Mouse (Mus musculus) left cerebral cortex, adult 8-10 months (tissue): ENCODE data around the gene Krt81. TPM values are rescaled to one million over a fixed set of nuclear protein-coding genes. Genes with fewer than 3 reads are reported as not detected.

Experiments
- DNase-seq, 2 experiments: peaks; one replicate each; pipeline ENCODE4 v3.0.0; 2022; ENCODE audit warnings: low spot score in 2 of 2
- total RNA-seq, 4 experiments: library from RNA; stranded (reverse); gene quantifications; 2 replicates each; pipeline ENCODE4 v1.2.4; 2022

Gene Krt81
- total RNA-seq, 4 experiments from 2014 or later: not detected

- no peak for DNase-seq
Measured at GRCm38 (mm10) chr15:101454774-101455173, 8.8 kb downstream of the Krt81 start.

DNA sequence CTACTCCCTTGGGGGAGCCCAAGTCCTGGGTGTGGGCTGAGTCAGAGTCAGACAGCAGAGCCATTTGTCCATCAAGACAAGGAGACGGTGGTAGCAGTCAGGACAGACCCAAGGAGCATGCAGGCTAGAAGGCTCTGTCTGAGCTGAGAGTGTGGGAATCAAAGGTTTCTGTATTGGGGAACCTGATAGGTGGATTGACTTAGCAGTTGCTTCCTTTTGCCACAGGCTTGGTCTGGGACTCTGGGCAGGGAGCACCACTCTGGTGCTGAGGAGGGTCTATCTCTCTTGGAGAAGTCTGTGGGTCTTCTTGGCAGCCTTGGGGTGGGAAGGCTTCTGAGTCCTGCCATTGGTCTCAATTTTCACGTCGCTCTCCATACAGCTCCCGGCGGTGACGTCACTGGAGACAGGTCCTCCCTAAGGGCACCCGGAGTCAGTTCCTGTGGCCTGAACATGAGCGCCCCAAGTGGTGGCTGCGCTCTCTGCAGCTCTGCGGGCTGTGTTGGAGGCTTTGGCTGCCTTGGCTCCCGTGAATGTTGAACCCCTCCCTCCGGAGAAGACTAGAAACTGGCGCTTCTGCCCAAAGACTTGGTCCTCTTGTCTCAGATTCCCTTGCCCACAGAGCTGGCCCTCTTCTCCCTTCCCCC lies 10.3 kb downstream of the Krt81 start:
- peak; percentile 60 to 74 for DNase-seq

GRCm38 (mm10) chr15:101447444-101447843 lies 16.1 kb downstream of the Krt81 start, which contains the start of gene Krt88:
TSS of gene Krt88 (plus strand) at chr15:101447744.
- no peak for DNase-seq

GRCm38 (mm10) chr15:101446572-101446971 lies 17.0 kb downstream of the Krt81 start:
- DNase-seq: no peak

GRCm38 (mm10) chr15:101440837-101441236 lies 22.7 kb downstream of the Krt81 start:
- no peak for DNase-seq

DNA sequence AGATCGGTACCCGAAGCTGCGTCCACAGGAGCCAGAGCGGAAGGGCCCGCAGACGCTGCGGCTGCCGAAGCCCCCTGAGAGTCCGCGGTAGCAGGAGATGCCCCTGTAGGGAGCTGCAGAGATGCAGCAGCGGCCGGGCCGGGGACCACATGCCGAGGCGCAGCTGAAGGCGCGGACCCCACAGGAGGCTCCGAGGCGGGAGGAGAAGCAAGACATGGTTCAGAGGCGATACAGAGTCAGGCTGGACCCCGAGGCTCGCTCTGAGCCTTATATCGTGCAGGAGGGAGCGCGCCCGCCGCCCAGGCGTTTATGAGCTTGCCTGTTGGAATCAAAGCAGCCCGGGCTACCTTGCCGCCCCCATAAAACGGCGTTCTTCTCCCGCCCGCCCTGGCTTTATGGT lies 25.0 kb downstream of the Krt81 start, which contains the start of gene Krt87:
Gene Krt87, minus strand, starts transcription at position 250 of the 400 bp plus-strand sequence.
- DNase-seq: no peak

GRCm38 (mm10) chr15:101436611-101437010 lies 26.9 kb downstream of the Krt81 start:
- no peak for DNase-seq

GRCm38 (mm10) chr15:101424914-101425313 lies 38.6 kb downstream of the Krt81 start:
- DNase-seq: no peak

GRCm38 (mm10) chr15:101420903-101421302 lies 42.6 kb downstream of the Krt81 start:
- no peak for DNase-seq

- DNase-seq: no peak
Measured at GRCm38 (mm10) chr15:101418950-101419349, 44.6 kb downstream of the Krt81 start.

GRCm38 (mm10) chr15:101414807-101415565 lies 48.6 kb downstream of the Krt81 start:
- DNase-seq: no peak

DNA sequence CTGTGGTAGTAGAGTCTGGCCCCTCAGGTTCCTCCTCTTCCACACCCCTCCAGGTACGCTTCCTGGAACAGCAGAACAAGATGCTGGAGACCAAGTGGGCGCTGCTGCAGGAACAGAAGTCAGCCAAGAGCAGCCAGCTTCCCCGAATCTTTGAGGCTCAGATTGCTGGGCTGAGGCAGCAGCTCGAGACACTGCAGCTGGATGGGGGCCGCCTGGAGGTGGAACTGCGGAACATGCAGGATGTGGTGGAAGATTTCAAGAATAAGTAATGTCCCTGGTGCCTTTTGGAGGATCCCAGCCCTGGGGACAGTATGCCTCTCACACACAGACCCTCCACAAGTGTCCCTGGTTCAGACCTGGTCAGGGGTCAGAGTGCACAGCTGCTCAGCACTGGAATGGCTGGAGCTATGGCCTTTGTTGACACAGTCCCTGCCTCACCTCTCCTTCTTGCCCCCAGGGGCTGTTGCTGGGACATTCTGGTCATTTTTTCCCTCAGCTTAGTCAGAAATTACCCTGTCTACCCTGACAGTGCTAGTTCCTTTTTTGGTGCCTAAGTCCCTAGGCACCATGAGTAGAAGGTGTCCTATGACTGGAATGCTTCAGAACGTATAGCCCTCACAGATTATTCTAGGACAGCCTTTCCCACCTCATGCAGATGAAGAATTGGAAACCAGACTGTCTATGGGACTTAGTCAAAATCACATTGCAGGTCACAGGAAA lies 49.5 kb downstream of the Krt81 start:
- no peak for DNase-seq

DNA sequence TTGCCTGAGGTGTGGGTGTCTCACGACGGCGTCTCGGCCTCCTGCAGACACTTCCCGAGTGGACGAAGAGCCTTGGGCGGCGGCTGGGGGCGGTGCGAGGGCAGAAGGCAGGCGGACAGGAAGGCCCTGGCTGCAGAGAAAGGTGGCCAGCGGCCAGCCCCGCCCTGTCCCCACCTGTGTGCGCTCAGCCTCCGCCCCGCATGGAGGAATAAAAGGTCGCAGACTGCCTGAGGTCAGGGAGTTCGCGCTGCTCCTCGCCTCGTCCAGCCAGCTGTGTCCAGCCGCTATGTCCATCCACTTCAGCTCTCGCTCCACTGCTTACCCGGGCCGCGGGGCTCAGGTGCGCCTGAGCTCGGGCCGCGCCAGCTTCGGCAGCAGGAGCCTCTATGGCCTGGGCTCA lies 51.4 kb downstream of the Krt81 start:
- DNase-seq: no peak

DNA sequence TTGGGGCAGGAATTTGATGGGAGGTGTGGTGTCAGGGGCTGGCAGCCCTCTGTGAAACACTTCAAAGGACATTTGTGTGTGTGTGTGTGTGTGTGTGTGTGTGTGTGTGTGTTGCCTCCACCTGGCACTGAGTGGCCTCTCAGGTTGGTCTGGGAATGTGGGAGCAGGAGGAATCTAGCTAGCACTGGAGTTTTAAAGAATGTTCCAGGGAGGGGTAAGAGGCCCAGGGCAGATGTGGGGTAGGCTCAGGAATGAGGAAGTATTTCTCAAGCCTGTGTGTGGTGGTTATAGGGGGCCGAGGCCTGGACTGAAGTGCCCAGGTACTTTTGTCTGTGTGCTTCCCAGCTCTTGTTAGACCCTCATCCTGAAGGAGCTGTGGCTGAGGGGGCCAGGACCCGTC lies 52.8 kb downstream of the Krt81 start, which contains the start of gene Krt7:
Gene Krt7, plus strand, starts transcription at position 269 of the 400 bp plus-strand sequence.
- DNase-seq: no peak

Other genes with a start within 250 kb of the Krt81 start
- gene Grasp, start 239.6 kb downstream of the Krt81 start, total RNA-seq: 10 to 100 TPM; 56.3 to 63.9 (median 62.1) TPM
- 100 to 1,000 TPM in 1 of 4 experiments, 10 to 100 TPM in 3; 36.3 to 102 (median 74.5) TPM for gene Nr4a1, start 209.5 kb downstream of the Krt81 start, total RNA-seq
- gene Atg101, start 179.5 kb downstream of the Krt81 start, total RNA-seq: 10 to 100 TPM; 35.9 to 39.3 (median 37.6) TPM
- under 1 TPM in 3 of 4 experiments, not detected in 1; 0.18 to 0.91 (median 0.84) TPM for gene 6030408B16Rik, start 170.5 kb downstream of the Krt81 start, total RNA-seq
- gene Krt80, start 93.6 kb downstream of the Krt81 start, total RNA-seq: 1 to 10 TPM; 3.4 to 5.1 (median 4.2) TPM
- under 1 TPM in 3 of 4 experiments, not detected in 1; 0.15 to 0.65 (median 0.19) TPM for gene Krt7, start 52.7 kb downstream of the Krt81 start, total RNA-seq
- under 1 TPM in 1 of 4 experiments, not detected in 3; 0.21 TPM for gene Krt87, start 24.9 kb downstream of the Krt81 start, total RNA-seq
- gene Krt88, start 16.0 kb downstream of the Krt81 start, total RNA-seq: not detected
- gene Krt86, start 9.7 kb upstream of the Krt81 start, total RNA-seq: not detected
- gene Krt83, start 27.8 kb upstream of the Krt81 start, total RNA-seq: not detected
- gene Gm49425, start 53.5 kb upstream of the Krt81 start, total RNA-seq: not detected
- not detected for gene Krt84, start 69.1 kb upstream of the Krt81 start, total RNA-seq
- not detected for gene Krt82, start 86.9 kb upstream of the Krt81 start, total RNA-seq
- gene Krt90, start 99.2 kb upstream of the Krt81 start, total RNA-seq: not detected
- gene Krt75, start 110.2 kb upstream of the Krt81 start, total RNA-seq: not detected
- not detected for gene Gm5414, start 164.4 kb upstream of the Krt81 start, total RNA-seq
- not detected for gene Gm5478, start 183.6 kb upstream of the Krt81 start, total RNA-seq
- not detected for gene Krt6b, start 216.5 kb upstream of the Krt81 start, total RNA-seq
- not detected for gene Krt6a, start 230.6 kb upstream of the Krt81 start, total RNA-seq
- gene Krt5, start 249.1 kb upstream of the Krt81 start, total RNA-seq: not detected